Mouse (Mus musculus) gastrocnemius, postnatal 36 days (tissue): Measurements from ENCODE around the gene Klf2. TPM values are rescaled to one million over a fixed set of nuclear protein-coding genes. Genes with fewer than 3 reads are reported as not detected.

Source experiments
- DNase-seq, 2 experiments: peaks; one replicate each; pipeline ENCODE4 v3.0.0; 2022
- intact Hi-C: fragments of 180-260 bp; cut with DNase I; formaldehyde crosslinking; loops from one replicate; pipeline ENCODE4 v1.15.1; 2025
- total RNA-seq, 2 experiments: library from RNA; stranded (reverse); gene quantifications; 2 replicates each; pipeline ENCODE4 v1.2.3; 2021

Gene Klf2
- total RNA-seq, 2 experiments from 2014 or later: 9.3 to 26.4 TPM

DNA sequence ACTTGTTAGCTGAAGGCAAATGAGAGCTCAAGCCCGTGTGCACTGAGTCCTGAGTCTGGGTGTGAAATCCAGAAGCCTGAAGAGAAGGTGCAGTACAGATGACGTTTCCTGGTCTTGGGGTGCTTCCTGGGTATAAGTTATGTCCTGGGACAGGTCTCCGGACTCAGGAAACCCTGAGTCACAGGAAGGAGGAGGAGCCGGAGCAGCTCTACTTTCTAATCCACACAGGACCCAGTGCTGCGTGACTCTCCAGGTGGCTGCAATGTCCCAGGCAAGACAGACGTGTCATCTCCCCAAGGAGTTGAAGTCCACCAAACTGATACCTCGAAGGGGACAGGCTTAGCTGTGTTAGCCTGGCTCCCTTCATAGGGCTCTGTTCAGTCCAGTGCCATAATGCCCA lies 44.6 kb downstream of the Klf2 start:
- DNase-seq: no peak
- intact Hi-C loops: no loop called here

DNA sequence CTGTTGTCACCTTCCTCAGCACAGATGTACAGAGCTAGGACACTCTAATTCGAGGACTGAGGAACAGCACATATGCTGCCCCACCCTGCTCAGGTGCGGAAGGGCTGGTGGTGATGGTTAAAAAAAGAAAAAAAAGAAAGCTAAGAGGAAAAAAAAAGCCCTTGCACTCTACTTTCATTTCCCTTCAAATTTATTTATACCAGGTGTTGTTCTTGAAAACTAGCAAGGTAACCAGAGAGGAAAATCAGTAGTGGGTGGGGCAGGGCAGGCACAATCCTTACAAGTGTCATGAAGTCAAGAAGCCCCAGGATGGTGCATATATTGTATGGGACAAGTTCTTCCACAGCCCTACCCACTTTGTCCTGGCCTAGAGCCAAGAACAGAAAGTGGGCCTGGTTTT lies 46.2 kb downstream of the Klf2 start:
- DNase-seq: no peak
- intact Hi-C loops: loop anchor here (5.0 kb wide), 1 partner anchor 188 kb away; no protein-coding TSS in a partner anchor

DNA sequence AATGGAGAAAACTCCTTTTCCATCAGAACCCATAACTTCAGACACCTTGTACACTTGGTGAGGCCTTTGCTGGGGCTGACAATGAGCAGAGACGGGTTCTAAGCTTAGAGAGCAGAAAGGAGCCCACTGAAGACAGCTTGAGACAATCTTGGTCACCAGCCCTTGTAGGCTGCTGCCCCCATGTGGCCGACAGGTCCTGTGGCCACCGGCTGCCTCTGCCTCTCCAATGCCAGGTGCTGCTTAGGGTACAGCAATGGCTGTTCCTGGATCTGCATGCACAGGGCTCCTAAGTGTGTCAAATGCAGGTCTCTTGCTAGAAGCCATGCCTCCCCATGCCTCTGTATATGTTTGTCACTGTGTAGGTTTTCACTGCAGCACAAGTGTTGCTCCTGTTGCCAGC lies 47.0 kb downstream of the Klf2 start:
- intact Hi-C loops: loop anchor here (2.0 to 5.0 kb wide), 2 partner anchors 103 to 189 kb away; no protein-coding TSS in a partner anchor
- peak; percentile 68 to 69 for DNase-seq

DNA sequence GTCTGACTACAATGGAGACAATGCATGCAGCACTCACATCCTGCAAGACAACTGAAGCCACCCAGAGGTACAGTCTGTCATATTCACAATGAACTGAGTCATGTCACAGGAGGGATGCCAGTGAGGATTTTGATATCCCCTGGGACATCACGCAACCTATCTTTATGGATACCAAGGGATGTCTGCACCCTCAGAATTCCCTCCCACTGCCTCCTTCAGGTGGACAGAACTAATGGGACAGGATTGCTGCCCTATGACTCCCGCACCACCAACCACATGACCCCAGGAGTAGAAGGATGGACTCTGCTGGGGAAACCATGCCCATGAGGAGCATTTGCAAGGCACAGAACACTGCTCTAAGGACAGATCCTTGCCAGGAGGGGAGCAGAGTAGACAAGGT lies 47.6 kb downstream of the Klf2 start:
- intact Hi-C loops: loop anchor here (2.0 to 5.0 kb wide), 2 partner anchors 104 to 189 kb away; no protein-coding TSS in a partner anchor
- DNase-seq: no peak

Other genes with a start within 250 kb of the Klf2 start
- gene Olfr373, start 235.9 kb upstream of the Klf2 start, total RNA-seq: not detected
- gene Olfr374, start 212.0 kb upstream of the Klf2 start, total RNA-seq: not detected
- gene Tpm4, start 184.1 kb upstream of the Klf2 start, total RNA-seq: 10 to 100 TPM; 28.1 to 35.5 TPM
- gene Rab8a, start 157.8 kb upstream of the Klf2 start, total RNA-seq: 10 to 100 TPM in 1 of 2 experiments, 1 to 10 TPM in 1; 6.0 to 10.0 TPM
- not detected for gene Hsh2d, start 129.4 kb upstream of the Klf2 start, total RNA-seq
- not detected for gene Cib3, start 106.2 kb upstream of the Klf2 start, total RNA-seq
- gene Gm11034, start 105.4 kb upstream of the Klf2 start, total RNA-seq: not detected
- gene Fam32a, start 99.3 kb upstream of the Klf2 start, total RNA-seq: 1 to 10 TPM; 8.3 to 8.6 TPM
- gene Ap1m1, start 79.0 kb upstream of the Klf2 start, total RNA-seq: 10 to 100 TPM; 21.4 to 22.4 TPM
- 1 to 10 TPM; 2.0 to 3.0 TPM for gene Gm10282, start 13.8 kb upstream of the Klf2 start, total RNA-seq
- 10 to 100 TPM; 23.2 to 24.6 TPM for gene Eps15l1, start 102.4 kb downstream of the Klf2 start, total RNA-seq
- gene Calr3, start 124.8 kb downstream of the Klf2 start, total RNA-seq: 1 to 10 TPM; 2.9 to 3.3 TPM
- gene 1700030K09Rik, start 124.8 kb downstream of the Klf2 start, total RNA-seq: 1 to 10 TPM; 2.7 to 3.4 TPM
- gene Cherp, start 156.2 kb downstream of the Klf2 start, total RNA-seq: 10 to 100 TPM; 19.9 to 24.8 TPM
- 10 to 100 TPM; 39.4 to 43.2 TPM for gene Slc35e1, start 173.6 kb downstream of the Klf2 start, total RNA-seq
- gene Med26, start 229.2 kb downstream of the Klf2 start, total RNA-seq: 1 to 10 TPM; 8.2 to 8.3 TPM